Mouse (Mus musculus) naive thymus-derived CD4-positive, alpha-beta T cell, adult 5 months (primary cell): ENCODE measurements around the gene Tmem238l. TPM values are rescaled to one million over a fixed set of nuclear protein-coding genes. Genes with fewer than 3 reads are reported as not detected.

ENCODE experiments used
- polyA plus RNA-seq: library from polyadenylated mRNA; unstranded; fragments of 100-300 nt; shearing (Covaris generic); gene quantifications from one replicate; pipeline ENCODE4 v1.2.1, GENCODE M21; 2017

Tmem238l gene
- polyA plus RNA-seq: not detected

DNA sequence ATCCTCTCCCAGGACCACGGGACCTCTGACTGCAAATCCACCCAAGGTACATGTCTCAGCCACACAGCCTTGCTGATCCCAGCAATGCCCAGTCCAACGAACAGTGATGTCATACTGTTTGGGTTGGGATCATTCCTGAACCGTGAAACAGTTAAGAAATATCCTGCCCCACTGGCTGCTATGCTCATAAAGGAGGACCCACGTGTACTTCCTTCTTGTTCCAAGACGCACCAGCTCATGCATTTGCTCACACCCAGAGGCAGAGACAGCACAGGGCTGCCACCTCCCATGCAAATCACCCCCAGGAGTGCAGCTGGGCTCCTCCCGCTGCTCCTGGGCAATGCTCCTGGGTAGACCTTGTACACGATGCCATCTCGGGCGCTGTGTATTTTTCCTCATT, at the start of gene Tmem238l:
Gene Tmem238l, plus strand, starts transcription at position 336 of the 400 bp plus-strand sequence.

DNA sequence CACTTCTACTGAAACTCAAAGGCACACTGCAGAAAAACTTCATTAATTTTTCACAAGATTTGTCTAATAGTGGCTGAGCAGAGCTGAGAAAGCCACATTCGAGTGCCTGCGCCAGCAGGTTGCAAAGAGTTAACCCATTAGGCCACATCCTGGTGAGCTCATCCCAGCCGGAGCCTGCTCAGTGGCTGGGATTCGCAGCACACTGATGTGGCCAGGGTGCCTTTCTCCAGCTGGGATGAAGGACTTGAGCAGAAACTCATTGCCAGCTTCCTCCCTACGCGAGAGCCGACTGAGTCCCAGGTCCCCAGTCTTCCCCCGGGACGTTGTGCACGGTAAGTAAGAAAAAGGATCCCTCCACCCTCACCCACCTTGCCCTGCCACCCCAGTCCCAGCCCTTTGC, 44.6 kb upstream of the Tmem238l start, which contains the start of gene Pirt:
Gene Pirt, plus strand, starts transcription at position 171 of the 400 bp plus-strand sequence.

Other genes starting within 250 kb of the Tmem238l start
- gene Pirt, start 44.7 kb upstream of the Tmem238l start, polyA plus RNA-seq: not detected
- gene Tmem220, start 68.5 kb downstream of the Tmem238l start, polyA plus RNA-seq: 0.51 TPM
- 41.1 TPM for gene Adprm, start 96.0 kb downstream of the Tmem238l start, polyA plus RNA-seq
- gene Sco1, start 96.0 kb downstream of the Tmem238l start, polyA plus RNA-seq: 8.2 TPM
- gene Myh3, start 121.7 kb downstream of the Tmem238l start, polyA plus RNA-seq: 0.07 TPM
- not detected for gene Myh2, start 214.4 kb downstream of the Tmem238l start, polyA plus RNA-seq
- not detected for gene Myh1, start 243.4 kb downstream of the Tmem238l start, polyA plus RNA-seq